Mouse (Mus musculus): ENCODE measurements at regions not wholly inside any gene's neighbourhood (a gene's known extent, or its start where the extent isn't known, plus 50 kb on each side); places are given as distances from the start of the nearest gene placed in this dataset.

- CTCF ChIA-PET: no interaction called here
Measured at GRCm38 (mm10) chr6:26490321-26490720, 681.3 kb upstream of the Pot1a start.

GRCm38 (mm10) chr6:26484451-26484850, 675.4 kb upstream of the Pot1a start:
- CTCF ChIA-PET: no interaction called here

More at GRCm38 (mm10) chr6:26490321-26490720, 681.3 kb upstream of the Pot1a start:
- POLR2A ChIA-PET: interaction anchor here in 1 of 4 experiments (0.7 kb wide), 1 partner anchor 11 kb away, joined by 3 read pairs; no protein-coding TSS in a partner anchor

DNA sequence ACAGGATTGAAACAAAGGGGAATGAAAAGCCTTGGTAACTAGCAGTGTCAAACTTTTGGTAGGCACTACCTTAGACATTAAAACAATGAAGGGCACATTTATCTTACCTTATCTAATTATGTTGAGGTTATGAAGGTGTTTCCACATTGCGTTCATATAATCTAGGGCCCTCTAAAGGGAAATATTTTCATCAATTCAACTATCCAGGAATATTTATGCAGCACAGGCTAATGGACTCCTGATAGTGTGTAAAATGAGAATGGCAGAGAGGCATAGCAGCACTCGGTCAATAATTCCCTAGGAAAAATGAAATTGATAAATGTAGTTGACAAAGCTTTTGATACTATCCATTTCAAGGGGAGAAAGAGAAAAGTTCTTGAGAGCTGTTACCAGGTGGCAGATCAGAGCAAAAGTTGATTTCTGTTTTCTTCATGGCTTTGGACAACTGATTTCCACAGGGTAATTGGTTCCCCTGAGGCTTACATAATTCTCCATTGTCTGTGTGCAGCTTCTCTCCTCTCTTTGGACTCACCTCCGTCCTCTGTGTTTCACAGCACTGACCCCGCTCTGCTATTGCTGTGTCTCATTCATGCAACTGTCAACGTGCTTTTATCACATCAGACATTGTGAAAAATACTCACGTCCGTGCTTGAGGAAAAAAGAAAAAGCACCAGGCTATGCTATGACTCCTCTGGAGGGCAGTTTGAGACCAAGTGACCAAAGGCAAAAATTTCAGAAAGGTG, 632.3 kb upstream of the Pot1a start:
- POLR2A ChIA-PET: no interaction called here
- CTCF ChIA-PET: no interaction called here

More at GRCm38 (mm10) chr6:26484451-26484850, 675.4 kb upstream of the Pot1a start:
- POLR2A ChIA-PET: no interaction called here

- POLR2A ChIA-PET: no interaction called here
Measured at GRCm38 (mm10) chr6:26440445-26440844, 631.4 kb upstream of the Pot1a start.

More at GRCm38 (mm10) chr6:26440445-26440844, 631.4 kb upstream of the Pot1a start:
- CTCF ChIA-PET: no interaction called here
